Mouse (Mus musculus): ENCODE results near the gene Phactr4. TPM values are rescaled to one million over a fixed set of nuclear protein-coding genes. Genes with fewer than 3 reads are reported as not detected.
"Not testable (repeated sequence)": the region's sequence is repeated elsewhere in the genome, so short reads cannot be mapped to it uniquely, and the experiment has no call there.

Phactr4 gene
- polyA plus RNA-seq (2017; shearing (Covaris generic)) = 1 to 10 TPM; 3.4 to 5.4 (median 5.3) TPM

- peak; percentile 58 for ATAC-seq
Observed at GRCm38 (mm10) chr4:132421923-132422782, at the start of gene Phactr4. Phactr4 (minus strand) TSS chr4:132422489.

- no peak for ATAC-seq
Observed at GRCm38 (mm10) chr4:132469873-132470272, 47.6 kb upstream of the Phactr4 start.

GRCm38 (mm10) chr4:132464255-132464613 lies 41.9 kb upstream of the Phactr4 start:
- peak; percentile 15 for ATAC-seq

GRCm38 (mm10) chr4:132463430-132464254 lies 41.4 kb upstream of the Phactr4 start, which contains the start of gene Med18:
Med18 (minus strand) TSS chr4:132463921.
- ATAC-seq = peak; percentile 88

GRCm38 (mm10) chr4:132462836-132463235 lies 40.5 kb upstream of the Phactr4 start:
- ATAC-seq = no peak

- ATAC-seq = no peak
Observed at GRCm38 (mm10) chr4:132460225-132460624, 37.9 kb upstream of the Phactr4 start.

- ATAC-seq = no peak
Observed at GRCm38 (mm10) chr4:132455561-132455960, 33.3 kb upstream of the Phactr4 start.

- ATAC-seq = no peak
Observed at GRCm38 (mm10) chr4:132455146-132455545, 32.9 kb upstream of the Phactr4 start.

GRCm38 (mm10) chr4:132454216-132454615 lies 31.9 kb upstream of the Phactr4 start:
- ATAC-seq = no peak

GRCm38 (mm10) chr4:132449778-132450177 lies 27.5 kb upstream of the Phactr4 start:
- no peak for ATAC-seq

GRCm38 (mm10) chr4:132446105-132446504 lies 23.8 kb upstream of the Phactr4 start:
- no peak for ATAC-seq

GRCm38 (mm10) chr4:132444516-132444915 lies 22.2 kb upstream of the Phactr4 start:
- ATAC-seq = no peak

- ATAC-seq = no peak
Observed at GRCm38 (mm10) chr4:132437857-132438256, 15.6 kb upstream of the Phactr4 start.

GRCm38 (mm10) chr4:132432717-132433372 lies 10.6 kb upstream of the Phactr4 start:
- no peak for ATAC-seq

GRCm38 (mm10) chr4:132428022-132428542 lies 5.8 kb upstream of the Phactr4 start:
- no peak for ATAC-seq

GRCm38 (mm10) chr4:132427493-132427892 lies 5.2 kb upstream of the Phactr4 start:
- ATAC-seq = no peak

- ATAC-seq = no peak
Observed at GRCm38 (mm10) chr4:132426021-132426420, 3.7 kb upstream of the Phactr4 start.

- ATAC-seq = no peak
Observed at GRCm38 (mm10) chr4:132424765-132425164, 2.5 kb upstream of the Phactr4 start.

GRCm38 (mm10) chr4:132421556-132421922 lies 750 bp downstream of the Phactr4 start:
- no peak for ATAC-seq

- ATAC-seq = no peak
Observed at GRCm38 (mm10) chr4:132420471-132420870, 1.8 kb downstream of the Phactr4 start.

- ATAC-seq = no peak
Observed at GRCm38 (mm10) chr4:132415966-132416365, 6.3 kb downstream of the Phactr4 start.

- not testable (repeated sequence) for ATAC-seq
Observed at GRCm38 (mm10) chr4:132413257-132413656, 9.0 kb downstream of the Phactr4 start.
